Mouse (Mus musculus): ENCODE measurements around the gene Abcc5.

DNA sequence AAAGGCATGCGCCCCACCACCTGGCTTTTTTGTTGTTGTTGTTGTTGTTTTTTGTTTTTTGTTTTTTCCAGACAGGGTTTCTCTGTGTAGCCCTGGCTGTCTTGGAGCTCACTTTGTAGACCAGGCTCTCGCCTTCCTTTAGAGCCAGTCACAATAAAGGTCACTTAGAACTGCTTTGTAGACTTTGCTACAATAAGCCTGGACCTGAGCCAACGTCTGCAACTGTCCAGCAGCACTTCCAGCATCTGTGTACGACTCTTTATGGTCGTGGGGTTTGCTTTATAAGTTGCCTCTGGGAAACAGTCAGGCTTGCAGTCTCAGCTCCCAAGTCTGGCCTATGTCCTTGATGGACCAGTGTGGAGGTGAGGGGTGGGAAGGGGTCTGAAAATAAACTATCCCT is 45.2 kb downstream of the Abcc5 start:
- TF ChIP-seq CTCF (IDR thresholded peaks at IDR 0.05; ENCODE audit: extremely low read depth, insufficient read length, insufficient replicate concordance, low read depth, low read length), result no peak
- TF ChIP-seq POLR2A (IDR thresholded peaks at IDR 0.05; ENCODE audit: low read depth, low read length), result no peak
